Mouse (Mus musculus) intestine, postnatal 0 days (tissue): Measurements from ENCODE around the gene Lifr. TPM values are rescaled to one million over a fixed set of nuclear protein-coding genes. Genes with fewer than 3 reads are reported as not detected.
A peak's percentile ranks its signal among the peaks of the same experiment; 100 is the strongest.

Experiments used
- ATAC-seq: fragments of 200-750 bp; cut with Nextera tagmentation; 2 replicates; pipeline ENCODE4 v1.8.0; 2017; ENCODE audit warnings: mild to moderate bottlenecking, moderate TSS enrichment, moderate library complexity
- H3K27ac ChIP-seq: fragments of 300-500 bp; sonication (generic); 2 replicates; pipeline ENCODE4 v1.5.1; 2014; ENCODE audit warnings: mild to moderate bottlenecking, low read depth, low read length, moderate library complexity
- H3K27me3 ChIP-seq: fragments of 300-500 bp; sonication (generic); replicated peaks from 2 replicates; pipeline ENCODE4 v1.6.1; 2014; ENCODE audit warnings: low read length, mixed read lengths; ENCODE audit not compliant: control insufficient read depth, insufficient read depth
- H3K36me3 ChIP-seq: fragments of 300-500 bp; sonication (generic); 2 replicates; pipeline ENCODE4 v1.6.1; 2014; ENCODE audit warnings: mild to moderate bottlenecking, moderate library complexity; ENCODE audit not compliant: control insufficient read depth, insufficient read depth
- H3K4me1 ChIP-seq: fragments of 300-500 bp; sonication (generic); replicated peaks from 2 replicates; pipeline ENCODE4 v1.6.1; 2014; ENCODE audit warnings: antibody characterized with exemption, low read length, mixed read lengths; ENCODE audit not compliant: control insufficient read depth, insufficient read depth
- H3K4me2 ChIP-seq: fragments of 300-500 bp; sonication (generic); replicated peaks from 2 replicates; pipeline ENCODE4 v1.6.1; 2014; ENCODE audit warnings: low read depth, mild to moderate bottlenecking, moderate library complexity
- H3K4me3 ChIP-seq: fragments of 300-500 bp; sonication (generic); 2 replicates; pipeline ENCODE4 v1.5.1; 2014; ENCODE audit warnings: low read depth, low read length
- H3K9ac ChIP-seq: fragments of 300-500 bp; sonication (generic); 2 replicates; pipeline ENCODE4 v1.6.1; 2014; ENCODE audit warnings: mild to moderate bottlenecking, low read depth, low read length
- H3K9me3 ChIP-seq: fragments of 300-500 bp; sonication (generic); 2 replicates; pipeline ENCODE4 v1.6.1; 2016; ENCODE audit warnings: mixed run types; ENCODE audit not compliant: control insufficient read depth
- CTCF ChIP-seq: sonication (generic); IDR thresholded peaks from 2 replicates; pipeline ENCODE4 v1.5.1; 2016; ENCODE audit warnings: low read depth, mild to moderate bottlenecking, control low read depth, antibody characterized with exemption, moderate library complexity
- WGBS: fragments of 180-500 bp; shearing (Covaris S2); extraction: QIAGEN DNeasy Blood & Tissue Kit; methylation state at CpG from one replicate; pipeline ENCODE4 v1.1.7; 2014; 5-methylcytosine and 5-hydroxymethylcytosine counted together
- polyA plus RNA-seq: library from polyadenylated mRNA; unstranded; fragments of >200 nt; fragmentation: Nextera tagmentation; extraction: Ambion mirVana; gene quantifications from 2 replicates; pipeline ENCODE4 v1.2.1, GENCODE M21; 2015

Gene Lifr
- polyA plus RNA-seq, 1 experiment from 2014 or later = 6.3 TPM

- Histone ChIP-seq H3K9ac (no peak overlapping the region), H3K36me3 (peaks cover 5% of the 10 kb centered on the region), H3K9me3 (no peaks in the 10 kb centered on the region), H3K27me3 (no peaks in the 10 kb centered on the region), H3K4me3 (no peak overlapping the region), H3K27ac (no peak overlapping the region), H3K4me1 (no peaks in the 10 kb centered on the region), H3K4me2 (no peak overlapping the region)
- ATAC-seq = no peak
- WGBS = 83% methylated on average over 6 of the region's 6 CpGs
- TF ChIP-seq CTCF = no peak
Observed at GRCm38 (mm10) chr15:7163851-7164250, 73.4 kb downstream of the Lifr start.

GRCm38 (mm10) chr15:7166735-7167134 lies 76.3 kb downstream of the Lifr start:
- Histone ChIP-seq H3K36me3 (peaks cover 5% of the 10 kb centered on the region), H3K4me2 (no peak overlapping the region), H3K9me3 (no peaks in the 10 kb centered on the region), H3K4me3 (no peak overlapping the region), H3K27ac (no peak overlapping the region), H3K27me3 (no peaks in the 10 kb centered on the region), H3K4me1 (no peaks in the 10 kb centered on the region), H3K9ac (no peak overlapping the region)
- TF ChIP-seq CTCF = no peak
- 84% methylated on average over 9 of the region's 9 CpGs for WGBS
- no peak for ATAC-seq

GRCm38 (mm10) chr15:7167238-7167905 lies 77.0 kb downstream of the Lifr start:
- Histone ChIP-seq H3K27ac (no peak overlapping the region), H3K4me1 (no peaks in the 10 kb centered on the region), H3K27me3 (no peaks in the 10 kb centered on the region), H3K9ac (no peak overlapping the region), H3K9me3 (no peaks in the 10 kb centered on the region), H3K36me3 (peaks cover 5% of the 10 kb centered on the region), H3K4me2 (no peak overlapping the region), H3K4me3 (no peak overlapping the region)
- TF ChIP-seq CTCF = no peak
- WGBS = 71% methylated on average over 10 of the region's 10 CpGs
- ATAC-seq = 0 out of 2 replicates have a peak, but pooled peaks have one; percentile 36

- no peaks in the 10 kb centered on the region for H3K27me3 ChIP-seq
- no peak overlapping the region for H3K4me2 ChIP-seq
- no peak overlapping the region for H3K4me3 ChIP-seq
- no peak overlapping the region for H3K27ac ChIP-seq
- no peak overlapping the region for H3K9ac ChIP-seq
- 53% methylated on average over 11 of the region's 11 CpGs for WGBS
- no peak for TF ChIP-seq CTCF
- H3K9me3 ChIP-seq = no peaks in the 10 kb centered on the region
- no peak for ATAC-seq
- H3K36me3 ChIP-seq = peaks cover 5% of the 10 kb centered on the region
- no peaks in the 10 kb centered on the region for H3K4me1 ChIP-seq
Observed at GRCm38 (mm10) chr15:7167906-7168532, 77.6 kb downstream of the Lifr start.

GRCm38 (mm10) chr15:7172875-7173274 lies 82.5 kb downstream of the Lifr start:
- WGBS = 36% methylated on average over 2 of the region's 2 CpGs

GRCm38 (mm10) chr15:7173346-7173745 lies 82.9 kb downstream of the Lifr start:
- H3K9me3 ChIP-seq = no peaks in the 10 kb centered on the region
- 88% methylated on average over 7 of the region's 7 CpGs for whole genome bisulfite sequencing
- H3K4me1 ChIP-seq = no peaks in the 10 kb centered on the region
- H3K27me3 ChIP-seq = no peaks in the 10 kb centered on the region
- no peak overlapping the region for H3K4me3 ChIP-seq
- H3K27ac ChIP-seq = no peak overlapping the region
- H3K4me2 ChIP-seq = no peak overlapping the region
- ATAC-seq = no peak
- H3K36me3 ChIP-seq = no peaks in the 10 kb centered on the region; the same call in 1 of the 2 replicates
- TF ChIP-seq CTCF = no peak
- H3K9ac ChIP-seq = no peak overlapping the region

More at GRCm38 (mm10) chr15:7172875-7173274, 82.5 kb downstream of the Lifr start:
- no peak overlapping the region for H3K9ac ChIP-seq
- no peak overlapping the region for H3K4me2 ChIP-seq
- no peaks in the 10 kb centered on the region for H3K4me1 ChIP-seq
- no peaks in the 10 kb centered on the region for H3K27me3 ChIP-seq
- no peak overlapping the region for H3K4me3 ChIP-seq
- TF ChIP-seq CTCF = no peak
- ATAC-seq = peak; percentile 54
- no peak overlapping the region for H3K27ac ChIP-seq
- H3K9me3 ChIP-seq = no peaks in the 10 kb centered on the region
- H3K36me3 ChIP-seq = no peaks in the 10 kb centered on the region; the same call in 1 of the 2 replicates
